Mouse (Mus musculus) liver, adult 2 months (tissue): ENCODE data around the gene Clca2. TPM values are rescaled to one million over a fixed set of nuclear protein-coding genes. Genes with fewer than 3 reads are reported as not detected.

Source experiments
- DNase-seq: peaks from one replicate; pipeline ENCODE4 v3.0.0-alpha.2; 2011; ENCODE audit warnings: low read depth, low spot score; ENCODE audit errors: extremely low read depth
- H3K27ac ChIP-seq: fragments of 200-500 bp; replicated peaks from 2 replicates; pipeline ENCODE4 v1.5.1; 2012; ENCODE audit warnings: low read depth, mild to moderate bottlenecking, control low read depth, inconsistent platforms, low read length; ENCODE audit not compliant: insufficient read depth
- H3K27me3 ChIP-seq: fragments of 200-500 bp; 2 replicates; pipeline ENCODE4 v1.6.1; 2012; ENCODE audit warnings: mild to moderate bottlenecking, moderate library complexity, low read length, inconsistent platforms; ENCODE audit not compliant: control insufficient read depth, insufficient read depth
- H3K36me3 ChIP-seq: fragments of 200-500 bp; 2 replicates; pipeline ENCODE4 v1.6.1; 2012; ENCODE audit warnings: low read length, inconsistent platforms; ENCODE audit not compliant: control insufficient read depth, insufficient read depth
- H3K4me1 ChIP-seq: fragments of 200-500 bp; 2 replicates; pipeline ENCODE4 v1.6.1; 2011; ENCODE audit warnings: low read length; ENCODE audit not compliant: control insufficient read depth, insufficient read depth
- H3K4me3 ChIP-seq: fragments of 200-500 bp; 2 replicates; pipeline ENCODE4 v1.5.1; 2011; ENCODE audit warnings: low read depth, mild to moderate bottlenecking, control low read depth, low read length, moderate library complexity; ENCODE audit not compliant: insufficient read depth
- H3K79me2 ChIP-seq: fragments of 200-500 bp; 2 replicates; pipeline ENCODE4 v1.6.1; 2012; ENCODE audit warnings: inconsistent platforms, mild to moderate bottlenecking, low read length, moderate library complexity; ENCODE audit not compliant: control insufficient read depth, insufficient read depth
- H3K9ac ChIP-seq: fragments of 200-500 bp; 2 replicates; pipeline ENCODE4 v1.6.1; 2012; ENCODE audit warnings: low read depth, mild to moderate bottlenecking, control low read depth, inconsistent platforms, low read length
- CTCF ChIP-seq: fragments of 200-500 bp; IDR thresholded peaks from 2 replicates; pipeline ENCODE4 v1.5.1; 2011; ENCODE audit warnings: low read depth, low read length, control low read depth
- POLR2A ChIP-seq: fragments of 200-500 bp; IDR thresholded peaks from 2 replicates; pipeline ENCODE4 v1.6.1; 2011; ENCODE audit warnings: low read length, control low read depth; ENCODE audit not compliant: insufficient read depth; ENCODE audit errors: extremely low read depth
- WGBS: fragments of 180-500 bp; shearing (Covaris S2); methylation state at CpG from one replicate; pipeline ENCODE4 v1.1.7; 2018; 5-methylcytosine and 5-hydroxymethylcytosine counted together
- polyA plus RNA-seq: library from polyadenylated mRNA; depleted of rRNA; stranded (reverse); fragments of >200 nt; gene quantifications from 2 replicates; pipeline ENCODE4 v1.2.3, GENCODE M21; 2012
- total RNA-seq: library from RNA; depleted of rRNA; stranded (reverse); fragments of >200 nt; gene quantifications from 2 replicates; pipeline ENCODE4 v1.2.3, GENCODE M21; 2014

The Clca2 gene
- total and polyA plus RNA-seq, 2 experiments, result not detected

DNA sequence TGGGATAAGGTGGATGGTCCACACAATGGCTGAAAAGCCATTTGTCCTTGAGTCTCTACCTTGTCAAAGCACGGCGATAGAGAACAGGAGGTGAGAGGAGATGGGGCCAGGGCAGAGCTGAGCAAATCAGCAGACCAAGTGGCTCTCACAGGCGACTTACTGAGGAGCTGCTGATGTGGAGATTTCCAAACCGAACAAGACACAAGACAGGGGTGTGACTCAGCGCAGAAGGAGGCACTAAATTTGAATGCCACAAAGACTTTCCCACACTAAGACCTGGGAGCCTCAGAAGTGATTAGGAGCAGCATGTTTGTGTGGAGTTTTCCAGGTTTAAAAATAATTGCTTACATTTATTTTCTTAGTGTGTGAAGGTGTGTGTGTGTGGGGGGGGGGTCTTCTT, 4.5 kb upstream of the Clca2 start:
- no peak overlapping the region for H3K27ac ChIP-seq
- DNase-seq, result no peak

GRCm38 (mm10) chr3:145103321-145103720, 4.1 kb upstream of the Clca2 start:
- Histone ChIP-seq H3K27me3 (no peaks in the 10 kb centered on the region), H3K36me3 (no peaks in the 10 kb centered on the region), H3K4me1 (peaks cover 4% of the 10 kb centered on the region; the same call in 1 of the 2 replicates), H3K4me3 (no peak overlapping the region), H3K79me2 (no peaks in the 10 kb centered on the region), H3K27ac (no peak overlapping the region), H3K9ac (no peak overlapping the region)
- 72% methylated on average over 2 of the region's 2 CpGs for WGBS
- DNase-seq, result no peak
- no peak for TF ChIP-seq CTCF

More for the DNA sequence above, 4.5 kb upstream of the Clca2 start:
- peaks cover 4% of the 10 kb centered on the region; the same call in 1 of the 2 replicates for H3K4me1 ChIP-seq
- H3K4me3 ChIP-seq, result no peak overlapping the region
- H3K9ac ChIP-seq, result no peak overlapping the region
- H3K27me3 ChIP-seq, result no peaks in the 10 kb centered on the region
- WGBS, result 57% methylated on average over 5 of the region's 5 CpGs
- H3K79me2 ChIP-seq, result no peaks in the 10 kb centered on the region
- no peaks in the 10 kb centered on the region for H3K36me3 ChIP-seq
- TF ChIP-seq CTCF (no peak), POLR2A (no peak)

- Histone ChIP-seq H3K9ac (no peak overlapping the region), H3K36me3 (no peaks in the 10 kb centered on the region), H3K27me3 (no peaks in the 10 kb centered on the region), H3K4me3 (no peak overlapping the region), H3K4me1 (peaks cover 4% of the 10 kb centered on the region; the same call in 1 of the 2 replicates), H3K27ac (no peak overlapping the region), H3K79me2 (no peaks in the 10 kb centered on the region)
- 69% methylated on average over 9 of the region's 9 CpGs for WGBS
- TF ChIP-seq CTCF, result no peak
- no peak for TF ChIP-seq POLR2A
- peak; percentile 13 for DNase-seq
These were observed 2.8 kb upstream of the Clca2 start for GRCm38 (mm10) chr3:145101891-145102555.

DNA sequence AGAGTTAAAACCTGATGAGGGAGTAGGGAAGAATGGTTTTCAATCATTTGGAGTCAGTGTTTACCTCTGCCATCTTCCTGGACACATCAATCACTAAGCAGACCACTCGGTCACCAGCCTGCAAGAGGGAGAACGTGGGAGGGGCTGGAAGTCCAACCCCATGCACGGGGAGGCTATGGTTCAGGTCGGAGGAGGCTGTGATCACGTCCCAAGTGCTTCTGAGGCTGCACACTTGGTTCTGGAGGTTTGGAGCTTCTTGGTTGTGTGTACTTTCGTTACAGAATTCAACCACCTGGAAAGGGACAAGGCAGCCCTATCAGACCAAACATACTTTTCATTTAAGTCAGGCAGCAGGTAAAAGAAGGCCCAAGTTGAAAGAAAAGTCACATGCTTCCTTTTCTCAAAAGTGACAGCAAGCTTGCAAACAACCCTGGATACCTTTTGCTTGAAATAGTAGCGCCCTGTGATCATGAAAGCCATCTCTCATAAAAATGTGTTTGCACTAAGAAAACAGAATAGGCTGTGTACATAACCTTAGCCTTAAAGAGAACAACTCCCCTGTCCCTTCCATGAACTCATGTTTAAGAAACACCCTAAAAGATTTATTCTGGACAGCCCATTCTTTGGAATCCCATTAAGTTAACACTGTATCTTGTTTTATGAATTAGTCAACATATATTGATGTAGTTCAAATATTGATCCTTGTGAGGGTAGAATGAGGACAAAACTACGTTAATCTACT, 11.2 kb downstream of the Clca2 start:
- no peaks in the 10 kb centered on the region for H3K27me3 ChIP-seq
- no peak overlapping the region for H3K27ac ChIP-seq
- no peaks in the 10 kb centered on the region for H3K79me2 ChIP-seq
- H3K36me3 ChIP-seq, result no peaks in the 10 kb centered on the region
- WGBS, result 48% methylated on average over 8 of the region's 8 CpGs
- DNase-seq, result no peak
- TF ChIP-seq CTCF (no peak), POLR2A (no peak)
- H3K4me3 ChIP-seq, result no peak overlapping the region
- H3K9ac ChIP-seq, result no peak overlapping the region
- no peaks in the 10 kb centered on the region for H3K4me1 ChIP-seq

DNA sequence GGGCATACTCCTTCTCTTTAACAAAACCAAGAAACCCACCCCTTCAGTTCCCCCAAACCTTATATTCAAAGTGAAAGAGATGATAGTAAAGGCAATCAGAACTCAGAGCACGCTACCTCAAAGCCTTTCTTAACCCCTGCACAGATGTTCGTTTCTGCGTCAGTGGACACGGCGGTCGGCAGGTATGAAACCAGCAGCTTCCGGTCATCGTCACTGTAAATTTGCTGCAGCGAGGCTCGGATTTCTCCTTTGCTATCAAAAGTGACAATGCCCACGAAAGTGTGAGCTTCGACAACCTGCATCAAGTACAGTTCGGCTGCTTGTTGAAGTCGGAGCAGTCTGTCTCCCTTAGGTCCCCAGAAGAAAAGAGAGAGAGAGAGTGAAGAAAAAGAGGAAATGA, 13.1 kb downstream of the Clca2 start:
- Histone ChIP-seq H3K27me3 (no peaks in the 10 kb centered on the region), H3K9ac (no peak overlapping the region), H3K36me3 (no peaks in the 10 kb centered on the region), H3K79me2 (no peaks in the 10 kb centered on the region), H3K4me3 (no peak overlapping the region), H3K4me1 (no peaks in the 10 kb centered on the region), H3K27ac (no peak overlapping the region)
- 91% methylated on average over 14 of the region's 14 CpGs for WGBS
- TF ChIP-seq CTCF (no peak), POLR2A (no peak)
- no peak for DNase-seq

DNA sequence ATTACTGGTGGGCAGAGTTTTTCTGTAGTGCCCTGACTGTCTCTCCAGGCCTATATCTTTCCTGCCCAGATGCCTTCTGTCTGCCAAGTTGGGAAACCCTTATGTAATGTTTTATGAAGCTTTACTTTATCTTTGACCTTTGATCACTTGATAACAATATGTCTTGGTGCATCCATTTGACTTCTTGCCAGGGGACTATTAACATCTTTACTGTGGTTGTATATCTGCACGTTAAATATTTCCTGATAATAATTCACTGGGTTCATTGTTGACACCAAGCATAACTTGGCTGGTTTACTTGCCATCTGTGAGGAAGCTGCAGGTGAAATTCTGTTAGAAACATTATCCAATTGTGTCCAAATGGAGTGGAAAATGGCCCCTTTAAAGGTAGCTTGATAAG, 16.2 kb downstream of the Clca2 start:
- no peaks in the 10 kb centered on the region for H3K36me3 ChIP-seq
- no peak for DNase-seq
- WGBS, result 84% methylated on average over 1 of the region's 1 CpGs

More for the DNA sequence above, 16.2 kb downstream of the Clca2 start:
- Histone ChIP-seq H3K9ac (no peak overlapping the region), H3K79me2 (no peaks in the 10 kb centered on the region), H3K4me1 (no peaks in the 10 kb centered on the region), H3K27ac (no peak overlapping the region), H3K4me3 (no peak overlapping the region), H3K27me3 (no peaks in the 10 kb centered on the region)
- TF ChIP-seq POLR2A (no peak), CTCF (no peak)
